Mouse (Mus musculus): ENCODE results near the gene Dot1l. TPM values are rescaled to one million over a fixed set of nuclear protein-coding genes. Genes with fewer than 3 reads are reported as not detected.
A peak's percentile ranks its signal among the peaks of the same experiment; 100 is the strongest.

Gene Dot1l
- polyA plus RNA-seq, 1 experiment from 2014 or later, result 34.5 TPM

GRCm38 (mm10) chr10:80843931-80844547, 89.0 kb downstream of the Dot1l start, which contains the start of gene Lingo3:
Lingo3 (minus strand) TSS chr10:80844039.
- no peaks in the 10 kb centered on the region for H3K9me3 ChIP-seq (ENCODE audit: control insufficient read depth, low read length)
- peaks cover 11% of the 10 kb centered on the region for H3K4me1 ChIP-seq (replicated peaks; ENCODE audit: control insufficient read depth, insufficient read depth, low read length)
- H3K4me2 ChIP-seq (ENCODE audit: low read depth, low read length, severe bottlenecking), result peak within 1 kb of the TSS; percentile 64
- H3K9ac ChIP-seq (ENCODE audit: low read length), result peak within 1 kb of the TSS; percentile 56
- H3K36me3 ChIP-seq (ENCODE audit: control insufficient read depth, insufficient read depth, low read length), result no peaks in the 10 kb centered on the region
- 7% methylated on average over 43 of the region's 51 CpGs for WGBS
- ATAC-seq (replicated peaks; ENCODE audit: low FRiP score), result peak; percentile 40
- no peak for DNase-seq (ENCODE audit: low spot score)
- no peak within 1 kb of the TSS for H3K27ac ChIP-seq (ENCODE audit: low read depth, low read length)
- peak within 1 kb of the TSS; percentile 39 for H3K4me3 ChIP-seq (ENCODE audit: low read depth, low read length)
- peaks cover 29% of the 10 kb centered on the region for H3K27me3 ChIP-seq (ENCODE audit: control insufficient read depth, insufficient read depth, low read length)

MicroRNA genes within 50 kb of the gene (microRNA counts, 519-probe panel; counts per million panel counts)
- microRNA mmu-miR-1982, result 31.2 counts per million

Small RNA genes within 50 kb of the gene (microRNA-seq; reads per million reads assigned to microRNA genes)
- 5.0 reads per million for gene Mir1982 (ENCODE audit: insufficient number of aligned reads)

Other genes starting within 250 kb of the Dot1l start
- gene Atp8b3, start 216.1 kb upstream of the Dot1l start, polyA plus RNA-seq (2014; fragmentation: Nextera tagmentation; extraction: Ambion mirVana), result 0.35 and 0.59 TPM in 2 replicates
- gene Rexo1, start 193.6 kb upstream of the Dot1l start, polyA plus RNA-seq (2014; fragmentation: Nextera tagmentation; extraction: Ambion mirVana), result 34.9 and 37.1 TPM in 2 replicates
- gene Klf16, start 177.9 kb upstream of the Dot1l start, polyA plus RNA-seq (2014; fragmentation: Nextera tagmentation; extraction: Ambion mirVana), result 5.9 and 7.7 TPM in 2 replicates
- 94.6 and 121 TPM in 2 replicates for gene Abhd17a, start 164.9 kb upstream of the Dot1l start, polyA plus RNA-seq (2014; fragmentation: Nextera tagmentation; extraction: Ambion mirVana)
- 67.7 and 78.5 TPM in 2 replicates for gene Scamp4, start 152.3 kb upstream of the Dot1l start, polyA plus RNA-seq (2014; fragmentation: Nextera tagmentation; extraction: Ambion mirVana)
- gene Adat3, start 152.3 kb upstream of the Dot1l start, polyA plus RNA-seq (2014; fragmentation: Nextera tagmentation; extraction: Ambion mirVana), result 7.6 and 9.5 TPM in 2 replicates
- 3.6 and 4.7 TPM in 2 replicates for gene Gm49322, start 149.2 kb upstream of the Dot1l start, polyA plus RNA-seq (2014; fragmentation: Nextera tagmentation; extraction: Ambion mirVana)
- gene Csnk1g2, start 132.4 kb upstream of the Dot1l start, polyA plus RNA-seq (2014; fragmentation: Nextera tagmentation; extraction: Ambion mirVana), result 134 TPM in 2 replicates
- 78.3 and 97.3 TPM in 2 replicates for gene Btbd2, start 98.1 kb upstream of the Dot1l start, polyA plus RNA-seq (2014; fragmentation: Nextera tagmentation; extraction: Ambion mirVana)
- gene Mknk2, start 77.1 kb upstream of the Dot1l start, polyA plus RNA-seq (2014; fragmentation: Nextera tagmentation; extraction: Ambion mirVana), result 85.1 and 87.0 TPM in 2 replicates
- gene Mob3a, start 53.2 kb upstream of the Dot1l start, polyA plus RNA-seq (2014; fragmentation: Nextera tagmentation; extraction: Ambion mirVana), result 57.9 and 61.1 TPM in 2 replicates
- 4.8 and 7.2 TPM in 2 replicates for gene Izumo4, start 53.0 kb upstream of the Dot1l start, polyA plus RNA-seq (2014; fragmentation: Nextera tagmentation; extraction: Ambion mirVana)
- gene Ap3d1, start 12.9 kb upstream of the Dot1l start, polyA plus RNA-seq (2014; fragmentation: Nextera tagmentation; extraction: Ambion mirVana), result 84.2 and 86.3 TPM in 2 replicates
- 116 and 119 TPM in 2 replicates for gene Sf3a2, start 43.0 kb downstream of the Dot1l start, polyA plus RNA-seq (2014; fragmentation: Nextera tagmentation; extraction: Ambion mirVana)
- 160 and 163 TPM in 2 replicates for gene Plekhj1, start 43.4 kb downstream of the Dot1l start, polyA plus RNA-seq (2014; fragmentation: Nextera tagmentation; extraction: Ambion mirVana)
- gene Amh, start 50.0 kb downstream of the Dot1l start, polyA plus RNA-seq (2014; fragmentation: Nextera tagmentation; extraction: Ambion mirVana), result 0.15 and 0.16 TPM in 2 replicates
- gene Jsrp1, start 58.3 kb downstream of the Dot1l start, polyA plus RNA-seq (2014; fragmentation: Nextera tagmentation; extraction: Ambion mirVana), result 0.47 and 0.59 TPM in 2 replicates
- gene Oaz1, start 71.5 kb downstream of the Dot1l start, polyA plus RNA-seq (2014; fragmentation: Nextera tagmentation; extraction: Ambion mirVana), result 1,775 and 1,994 TPM in 2 replicates
- gene Lingo3, start 88.8 kb downstream of the Dot1l start, polyA plus RNA-seq (2014; fragmentation: Nextera tagmentation; extraction: Ambion mirVana), result 1.2 and 2.1 TPM in 2 replicates
- gene Lsm7, start 100.0 kb downstream of the Dot1l start, polyA plus RNA-seq (2014; fragmentation: Nextera tagmentation; extraction: Ambion mirVana), result 308 and 322 TPM in 2 replicates
- gene Sppl2b, start 100.1 kb downstream of the Dot1l start, polyA plus RNA-seq (2014; fragmentation: Nextera tagmentation; extraction: Ambion mirVana), result 37.0 and 39.8 TPM in 2 replicates
- 0.08 and 0.12 TPM in 2 replicates for gene Tmprss9, start 116.6 kb downstream of the Dot1l start, polyA plus RNA-seq (2014; fragmentation: Nextera tagmentation; extraction: Ambion mirVana)
- gene Timm13, start 145.8 kb downstream of the Dot1l start, polyA plus RNA-seq (2014; fragmentation: Nextera tagmentation; extraction: Ambion mirVana), result 313 and 317 TPM in 2 replicates
- gene Lmnb2, start 163.0 kb downstream of the Dot1l start, polyA plus RNA-seq (2014; fragmentation: Nextera tagmentation; extraction: Ambion mirVana), result 29.8 and 30.9 TPM in 2 replicates
- gene Gadd45b, start 174.9 kb downstream of the Dot1l start, polyA plus RNA-seq (2014; fragmentation: Nextera tagmentation; extraction: Ambion mirVana), result 10.7 and 13.0 TPM in 2 replicates